Mouse (Mus musculus): ENCODE data around the gene Hnrnph1. TPM values are rescaled to one million over a fixed set of nuclear protein-coding genes. Genes with fewer than 3 reads are reported as not detected.
A peak's percentile ranks its signal among the peaks of the same experiment; 100 is the strongest.

Gene Hnrnph1
- polyA plus RNA-seq, 1 experiment from 2014 or later = 734 TPM

GRCm38 (mm10) chr11:50375421-50375820 is 1.4 kb upstream of the Hnrnph1 start:
- H3K36me3 ChIP-seq (replicated peaks) = peaks cover 12% of the 10 kb centered on the region
- H3K4me1 ChIP-seq = peaks cover 37% of the 10 kb centered on the region
- no peak overlapping the region for H3K4me3 ChIP-seq (replicated peaks)
- WGBS = 41% methylated on average over 5 of the region's 5 CpGs
- H3K27me3 ChIP-seq = no peaks in the 10 kb centered on the region
- no peaks in the 10 kb centered on the region for H3K9me3 ChIP-seq
- no peak overlapping the region for H3K9ac ChIP-seq
- no peak overlapping the region for H3K4me2 ChIP-seq
- H3K27ac ChIP-seq = no peak overlapping the region
- ATAC-seq (ENCODE audit: low FRiP score) = no peak

- H3K27ac ChIP-seq = peak overlapping the region; percentile 98
Observed at GRCm38 (mm10) chr11:50376156-50376790, 517 bp upstream of the Hnrnph1 start.

GRCm38 (mm10) chr11:50377892-50378684 is 1.3 kb downstream of the Hnrnph1 start:
- under 1% methylated on average over 63 of the region's 71 CpGs for WGBS
- Histone ChIP-seq H3K4me3 (replicated peaks) (peak overlapping the region; percentile 97), H3K9ac (peak overlapping the region; percentile 99), H3K36me3 (replicated peaks) (peaks cover 27% of the 10 kb centered on the region), H3K27ac (peak overlapping the region; percentile 98), H3K27me3 (no peaks in the 10 kb centered on the region), H3K4me1 (peaks cover 28% of the 10 kb centered on the region), H3K9me3 (no peaks in the 10 kb centered on the region), H3K4me2 (peak overlapping the region; percentile 87)
- ATAC-seq (ENCODE audit: low FRiP score) = peak; percentile 79

More at GRCm38 (mm10) chr11:50376156-50376790, 517 bp upstream of the Hnrnph1 start:
- Histone ChIP-seq H3K9ac (peak overlapping the region; percentile 66), H3K36me3 (replicated peaks) (peaks cover 13% of the 10 kb centered on the region), H3K4me1 (peaks cover 31% of the 10 kb centered on the region), H3K4me2 (peak overlapping the region; percentile 71), H3K4me3 (replicated peaks) (peak overlapping the region; percentile 97), H3K27me3 (no peaks in the 10 kb centered on the region), H3K9me3 (no peaks in the 10 kb centered on the region)
- no peak for ATAC-seq (ENCODE audit: low FRiP score)
- WGBS = 24% methylated on average over 10 of the region's 10 CpGs

- WGBS = 77% methylated on average over 12 of the region's 12 CpGs
- no peak for ATAC-seq (ENCODE audit: low FRiP score)
Observed at GRCm38 (mm10) chr11:50379023-50379752, 2.4 kb downstream of the Hnrnph1 start.

GRCm38 (mm10) chr11:50381311-50381710 is 4.5 kb downstream of the Hnrnph1 start:
- H3K27me3 ChIP-seq = no peaks in the 10 kb centered on the region
- peak overlapping the region; percentile 26 for H3K4me3 ChIP-seq (replicated peaks)
- H3K36me3 ChIP-seq (replicated peaks) = peaks cover 47% of the 10 kb centered on the region
- no peaks in the 10 kb centered on the region for H3K9me3 ChIP-seq
- no peak for ATAC-seq (ENCODE audit: low FRiP score)
- H3K4me2 ChIP-seq = peak overlapping the region; percentile 47
- H3K4me1 ChIP-seq = peaks cover 18% of the 10 kb centered on the region
- WGBS = 40% methylated on average over 4 of the region's 4 CpGs
- H3K9ac ChIP-seq = no peak overlapping the region
- H3K27ac ChIP-seq = no peak overlapping the region

More at GRCm38 (mm10) chr11:50379023-50379752, 2.4 kb downstream of the Hnrnph1 start:
- Histone ChIP-seq H3K27me3 (no peaks in the 10 kb centered on the region), H3K4me3 (replicated peaks) (peak overlapping the region; percentile 97), H3K9me3 (no peaks in the 10 kb centered on the region), H3K36me3 (replicated peaks) (peaks cover 33% of the 10 kb centered on the region), H3K4me2 (peak overlapping the region; percentile 87), H3K9ac (peak overlapping the region; percentile 99), H3K27ac (no peak overlapping the region), H3K4me1 (peaks cover 28% of the 10 kb centered on the region)

GRCm38 (mm10) chr11:50387167-50387679 is 10.4 kb downstream of the Hnrnph1 start:
- H3K9ac ChIP-seq = no peak overlapping the region
- no peaks in the 10 kb centered on the region; the same call in 1 of the 2 replicates for H3K4me1 ChIP-seq
- H3K27me3 ChIP-seq = no peaks in the 10 kb centered on the region
- H3K9me3 ChIP-seq = no peaks in the 10 kb centered on the region
- WGBS = 71% methylated on average over 3 of the region's 3 CpGs
- 0 out of 2 replicates have a peak, but pooled peaks have one; percentile 27 for ATAC-seq (ENCODE audit: low FRiP score)
- H3K27ac ChIP-seq = no peak overlapping the region
- no peak overlapping the region for H3K4me3 ChIP-seq (replicated peaks)
- no peak overlapping the region for H3K4me2 ChIP-seq
- peaks cover 77% of the 10 kb centered on the region for H3K36me3 ChIP-seq (replicated peaks)

- Histone ChIP-seq H3K27ac (no peak overlapping the region), H3K9me3 (no peaks in the 10 kb centered on the region), H3K36me3 (replicated peaks) (peaks cover 74% of the 10 kb centered on the region), H3K4me1 (no peaks in the 10 kb centered on the region; the same call in 1 of the 2 replicates), H3K9ac (no peak overlapping the region), H3K4me2 (no peak overlapping the region), H3K4me3 (replicated peaks) (no peak overlapping the region), H3K27me3 (no peaks in the 10 kb centered on the region)
- WGBS = 85% methylated on average over 4 of the region's 4 CpGs
- ATAC-seq (ENCODE audit: low FRiP score) = no peak
Observed at GRCm38 (mm10) chr11:50387697-50388096, 10.9 kb downstream of the Hnrnph1 start.

- no peak for ATAC-seq (ENCODE audit: low FRiP score)
- H3K27ac ChIP-seq = no peak overlapping the region
- no peaks in the 10 kb centered on the region for H3K9me3 ChIP-seq
- no peaks in the 10 kb centered on the region; the same call in 1 of the 2 replicates for H3K4me1 ChIP-seq
- 89% methylated on average over 3 of the region's 3 CpGs for WGBS
- no peaks in the 10 kb centered on the region for H3K27me3 ChIP-seq
- no peak overlapping the region for H3K9ac ChIP-seq
- peaks cover 71% of the 10 kb centered on the region for H3K36me3 ChIP-seq (replicated peaks)
- H3K4me3 ChIP-seq (replicated peaks) = no peak overlapping the region
- H3K4me2 ChIP-seq = no peak overlapping the region
Observed at GRCm38 (mm10) chr11:50388217-50388929, 11.6 kb downstream of the Hnrnph1 start.

GRCm38 (mm10) chr11:50389011-50389410 is 12.2 kb downstream of the Hnrnph1 start:
- H3K36me3 ChIP-seq (replicated peaks) = peaks cover 74% of the 10 kb centered on the region

GRCm38 (mm10) chr11:50389616-50390015 is 12.8 kb downstream of the Hnrnph1 start:
- Histone ChIP-seq H3K4me1 (no peaks in the 10 kb centered on the region), H3K4me3 (replicated peaks) (no peak overlapping the region), H3K36me3 (replicated peaks) (peaks cover 76% of the 10 kb centered on the region), H3K27me3 (no peaks in the 10 kb centered on the region), H3K9me3 (no peaks in the 10 kb centered on the region), H3K9ac (no peak overlapping the region), H3K27ac (no peak overlapping the region), H3K4me2 (no peak overlapping the region)
- 83% methylated on average over 5 of the region's 5 CpGs for WGBS
- ATAC-seq (ENCODE audit: low FRiP score) = no peak

More at GRCm38 (mm10) chr11:50389011-50389410, 12.2 kb downstream of the Hnrnph1 start:
- Histone ChIP-seq H3K27me3 (no peaks in the 10 kb centered on the region), H3K4me2 (no peak overlapping the region), H3K4me3 (replicated peaks) (no peak overlapping the region), H3K9ac (no peak overlapping the region), H3K4me1 (no peaks in the 10 kb centered on the region), H3K9me3 (no peaks in the 10 kb centered on the region), H3K27ac (no peak overlapping the region)
- ATAC-seq (ENCODE audit: low FRiP score) = no peak
- 77% methylated on average over 3 of the region's 3 CpGs for WGBS

GRCm38 (mm10) chr11:50391272-50391960 is 14.6 kb downstream of the Hnrnph1 start:
- Histone ChIP-seq H3K4me3 (replicated peaks) (no peak overlapping the region), H3K27me3 (no peaks in the 10 kb centered on the region), H3K9ac (no peak overlapping the region), H3K4me2 (no peak overlapping the region), H3K9me3 (no peaks in the 10 kb centered on the region), H3K4me1 (no peaks in the 10 kb centered on the region), H3K36me3 (replicated peaks) (peaks cover 71% of the 10 kb centered on the region), H3K27ac (no peak overlapping the region)
- no peak for ATAC-seq (ENCODE audit: low FRiP score)
- 86% methylated on average over 4 of the region's 4 CpGs for WGBS

Data from forebrain, embryonic 12.5 days (tissue).